Mouse (Mus musculus): ENCODE results near the gene Tlr2. TPM values are rescaled to one million over a fixed set of nuclear protein-coding genes. Genes with fewer than 3 reads are reported as not detected.
"Not testable (repeated sequence)": the region's sequence is repeated elsewhere in the genome, so short reads cannot be mapped to it uniquely, and the experiment has no call there.

Gene Tlr2
- total RNA-seq (2014; rRNA removed): 1.5 and 1.9 TPM in 2 replicates
- polyA plus RNA-seq (2015; fragmentation: Nextera tagmentation; extraction: Ambion mirVana): 0.88 and 1.2 TPM in 2 replicates

- Histone ChIP-seq H3K4me1 (ENCODE audit: insufficient read depth, low read length) (no peaks in the 10 kb centered on the region), H3K27me3 (ENCODE audit: insufficient read depth, low read length) (no peaks in the 10 kb centered on the region), H3K4me3 (ENCODE audit: low read length) (peak within 1 kb of the TSS; percentile 54), H3K27ac (no peak within 1 kb of the TSS), H3K4me2 (ENCODE audit: low read depth, low read length) (peak within 1 kb of the TSS; percentile 90), H3K9ac (replicated peaks; ENCODE audit: low read length) (peak within 1 kb of the TSS; percentile 51), H3K36me3 (ENCODE audit: insufficient read depth, low read length) (no peaks in the 10 kb centered on the region), H3K9me3 (ENCODE audit: low read length) (no peaks in the 10 kb centered on the region)
- WGBS: 1% methylated on average over 35 of the region's 35 CpGs
- ATAC-seq (peak; percentile 72), DNase-seq (ENCODE audit: low spot score) (peak; percentile 40)
- peak; percentile 41 for TF ChIP-seq CTCF (IDR thresholded peaks at IDR 0.05; ENCODE audit: low read depth)
Measured at GRCm38 (mm10) chr3:83841095-83841850, at the start of gene Tlr2. Gene Tlr2, minus strand, starts transcription at chr3:83841767.

GRCm38 (mm10) chr3:83885163-83885562 is 43.6 kb upstream of the Tlr2 start:
- DNase-seq (ENCODE audit: low spot score) (no peak), ATAC-seq (no peak)
- Histone ChIP-seq H3K9me3 (ENCODE audit: low read length) (no peaks in the 10 kb centered on the region), H3K27ac (no peak overlapping the region), H3K4me2 (ENCODE audit: low read depth, low read length) (no peak overlapping the region), H3K4me1 (ENCODE audit: insufficient read depth, low read length) (no peaks in the 10 kb centered on the region), H3K27me3 (ENCODE audit: insufficient read depth, low read length) (no peaks in the 10 kb centered on the region), H3K4me3 (ENCODE audit: low read length) (no peak overlapping the region), H3K9ac (replicated peaks; ENCODE audit: low read length) (no peak overlapping the region), H3K36me3 (ENCODE audit: insufficient read depth, low read length) (no peaks in the 10 kb centered on the region)
- 79% methylated on average over 2 of the region's 2 CpGs for WGBS
- TF ChIP-seq CTCF (IDR thresholded peaks at IDR 0.05; ENCODE audit: low read depth): no peak

GRCm38 (mm10) chr3:83879261-83880050 is 37.9 kb upstream of the Tlr2 start:
- 77% methylated on average over 5 of the region's 5 CpGs for WGBS
- not testable (repeated sequence) for H3K9me3 ChIP-seq (ENCODE audit: low read length); H3K36me3 ChIP-seq (ENCODE audit: insufficient read depth, low read length); DNase-seq (ENCODE audit: low spot score); H3K9ac ChIP-seq (replicated peaks; ENCODE audit: low read length); H3K4me3 ChIP-seq (ENCODE audit: low read length); H3K4me1 ChIP-seq (ENCODE audit: insufficient read depth, low read length); ATAC-seq; H3K4me2 ChIP-seq (ENCODE audit: low read depth, low read length); H3K27ac ChIP-seq; H3K27me3 ChIP-seq (ENCODE audit: insufficient read depth, low read length)

GRCm38 (mm10) chr3:83878801-83879200 is 37.2 kb upstream of the Tlr2 start:
- no peaks in the 10 kb centered on the region for H3K36me3 ChIP-seq (ENCODE audit: insufficient read depth, low read length)
- WGBS: 94% methylated on average over 4 of the region's 4 CpGs
- no peak overlapping the region for H3K4me3 ChIP-seq (ENCODE audit: low read length)
- no peaks in the 10 kb centered on the region for H3K4me1 ChIP-seq (ENCODE audit: insufficient read depth, low read length)
- ATAC-seq: no peak
- no peaks in the 10 kb centered on the region for H3K27me3 ChIP-seq (ENCODE audit: insufficient read depth, low read length)
- no peak overlapping the region for H3K9ac ChIP-seq (replicated peaks; ENCODE audit: low read length)
- 0 out of 2 replicates have a peak, but pooled peaks cover 3% of the 10 kb centered on the region for H3K9me3 ChIP-seq (ENCODE audit: low read length)
- no peak overlapping the region for H3K4me2 ChIP-seq (ENCODE audit: low read depth, low read length)
- no peak for TF ChIP-seq CTCF (IDR thresholded peaks at IDR 0.05; ENCODE audit: low read depth)
- no peak for DNase-seq (ENCODE audit: low spot score)
- H3K27ac ChIP-seq: no peak overlapping the region

- Histone ChIP-seq H3K9me3 (ENCODE audit: low read length) (0 out of 2 replicates have a peak, but pooled peaks cover 3% of the 10 kb centered on the region), H3K9ac (replicated peaks; ENCODE audit: low read length) (no peak overlapping the region), H3K4me1 (ENCODE audit: insufficient read depth, low read length) (no peaks in the 10 kb centered on the region), H3K36me3 (ENCODE audit: insufficient read depth, low read length) (no peaks in the 10 kb centered on the region), H3K4me3 (ENCODE audit: low read length) (no peak overlapping the region), H3K27ac (no peak overlapping the region), H3K27me3 (ENCODE audit: insufficient read depth, low read length) (no peaks in the 10 kb centered on the region), H3K4me2 (ENCODE audit: low read depth, low read length) (no peak overlapping the region)
- ATAC-seq (no peak), DNase-seq (ENCODE audit: low spot score) (no peak)
- WGBS: 70% methylated on average over 4 of the region's 4 CpGs
- TF ChIP-seq CTCF (IDR thresholded peaks at IDR 0.05; ENCODE audit: low read depth): no peak
Measured at GRCm38 (mm10) chr3:83876299-83876698, 34.7 kb upstream of the Tlr2 start.

GRCm38 (mm10) chr3:83875078-83875477 is 33.5 kb upstream of the Tlr2 start:
- WGBS: 87% methylated on average over 2 of the region's 2 CpGs
- not testable (repeated sequence) for H3K36me3 ChIP-seq (ENCODE audit: insufficient read depth, low read length); H3K4me3 ChIP-seq (ENCODE audit: low read length); ATAC-seq; H3K9me3 ChIP-seq (ENCODE audit: low read length); H3K27ac ChIP-seq; H3K9ac ChIP-seq (replicated peaks; ENCODE audit: low read length); H3K27me3 ChIP-seq (ENCODE audit: insufficient read depth, low read length); H3K4me2 ChIP-seq (ENCODE audit: low read depth, low read length); H3K4me1 ChIP-seq (ENCODE audit: insufficient read depth, low read length); DNase-seq (ENCODE audit: low spot score)

GRCm38 (mm10) chr3:83872853-83873252 is 31.3 kb upstream of the Tlr2 start:
- DNase-seq (ENCODE audit: low spot score); H3K27me3 ChIP-seq (ENCODE audit: insufficient read depth, low read length); H3K9ac ChIP-seq (replicated peaks; ENCODE audit: low read length); ATAC-seq; H3K36me3 ChIP-seq (ENCODE audit: insufficient read depth, low read length); H3K9me3 ChIP-seq (ENCODE audit: low read length); H3K4me3 ChIP-seq (ENCODE audit: low read length); H3K27ac ChIP-seq; H3K4me1 ChIP-seq (ENCODE audit: insufficient read depth, low read length); H3K4me2 ChIP-seq (ENCODE audit: low read depth, low read length): not testable (repeated sequence)
- 94% methylated on average over 2 of the region's 2 CpGs for WGBS

GRCm38 (mm10) chr3:83871962-83872361 is 30.4 kb upstream of the Tlr2 start:
- WGBS: 91% methylated on average over 4 of the region's 4 CpGs
- ATAC-seq: not testable (repeated sequence)

GRCm38 (mm10) chr3:83871559-83871958 is 30.0 kb upstream of the Tlr2 start:
- H3K9ac ChIP-seq (replicated peaks; ENCODE audit: low read length); H3K4me2 ChIP-seq (ENCODE audit: low read depth, low read length); H3K4me1 ChIP-seq (ENCODE audit: insufficient read depth, low read length); H3K27me3 ChIP-seq (ENCODE audit: insufficient read depth, low read length); H3K27ac ChIP-seq; DNase-seq (ENCODE audit: low spot score); H3K36me3 ChIP-seq (ENCODE audit: insufficient read depth, low read length); H3K4me3 ChIP-seq (ENCODE audit: low read length); ATAC-seq; H3K9me3 ChIP-seq (ENCODE audit: low read length): not testable (repeated sequence)
- 91% methylated on average over 7 of the region's 7 CpGs for WGBS

More at GRCm38 (mm10) chr3:83871962-83872361, 30.4 kb upstream of the Tlr2 start:
- H3K9me3 ChIP-seq (ENCODE audit: low read length); H3K27ac ChIP-seq; H3K4me1 ChIP-seq (ENCODE audit: insufficient read depth, low read length); DNase-seq (ENCODE audit: low spot score); H3K27me3 ChIP-seq (ENCODE audit: insufficient read depth, low read length); H3K9ac ChIP-seq (replicated peaks; ENCODE audit: low read length); H3K4me2 ChIP-seq (ENCODE audit: low read depth, low read length); H3K36me3 ChIP-seq (ENCODE audit: insufficient read depth, low read length); H3K4me3 ChIP-seq (ENCODE audit: low read length): not testable (repeated sequence)

Measured in hindbrain, postnatal 0 days (tissue).